Mouse (Mus musculus) inflammation-experienced regulatory T-cells, adult 6 months (primary cell): ENCODE measurements around the gene Cmtm1. TPM values are rescaled to one million over a fixed set of nuclear protein-coding genes. Genes with fewer than 3 reads are reported as not detected.
"Not testable (repeated sequence)": the region's sequence is repeated elsewhere in the genome, so short reads cannot be mapped to it uniquely, and the experiment has no call there.

Experiments
- ATAC-seq: one replicate; pipeline ENCODE4 v1.8.0; 2017
- polyA plus RNA-seq, 3 experiments: library from polyadenylated mRNA; unstranded; fragments of 100-300 nt; shearing (Covaris generic); gene quantifications; one replicate each; pipeline ENCODE4 v1.2.1; 2017

Cmtm1 gene
- polyA plus RNA-seq, 3 experiments from 2014 or later = not detected

DNA sequence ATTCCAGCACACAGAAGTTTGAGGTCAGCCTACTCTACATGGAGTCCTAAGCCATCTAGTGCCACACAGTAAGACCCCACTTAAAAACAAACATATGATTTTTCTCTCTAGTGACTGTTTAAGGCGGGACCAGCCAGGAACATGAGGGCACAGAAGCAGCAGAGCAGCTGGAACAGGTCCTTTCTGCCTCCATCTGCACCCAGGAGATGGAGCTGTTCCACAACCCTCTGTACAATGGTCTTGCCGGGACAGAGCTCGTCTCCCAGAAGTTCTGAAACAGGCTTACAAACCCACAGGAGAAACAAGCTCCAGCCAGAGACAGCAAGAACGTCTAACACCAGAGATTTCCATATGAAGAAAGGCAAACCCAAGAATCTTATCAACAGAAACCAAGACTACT, 3.4 kb upstream of the Cmtm1 start:
- ATAC-seq = no peak

DNA sequence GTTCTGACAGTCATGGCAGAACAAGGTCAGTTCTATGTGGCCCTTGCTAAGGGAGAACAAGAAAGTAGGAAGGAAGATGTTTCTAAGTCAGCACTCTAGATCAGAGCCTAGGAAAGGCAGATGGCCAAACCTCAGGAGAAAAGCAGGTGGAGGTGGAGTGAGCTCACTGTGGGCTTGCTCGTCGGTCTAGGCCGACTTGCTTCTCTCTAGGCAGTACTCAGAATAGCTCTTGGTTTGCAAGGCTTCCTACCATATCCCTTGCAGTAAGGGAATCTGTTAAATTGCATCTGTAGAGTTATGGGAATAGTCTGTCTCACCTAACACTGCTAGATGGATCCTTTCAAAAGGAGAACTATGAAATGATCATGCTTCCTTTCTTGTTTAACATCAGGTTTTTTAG, 2.1 kb upstream of the Cmtm1 start:
- ATAC-seq = not testable (repeated sequence)

DNA sequence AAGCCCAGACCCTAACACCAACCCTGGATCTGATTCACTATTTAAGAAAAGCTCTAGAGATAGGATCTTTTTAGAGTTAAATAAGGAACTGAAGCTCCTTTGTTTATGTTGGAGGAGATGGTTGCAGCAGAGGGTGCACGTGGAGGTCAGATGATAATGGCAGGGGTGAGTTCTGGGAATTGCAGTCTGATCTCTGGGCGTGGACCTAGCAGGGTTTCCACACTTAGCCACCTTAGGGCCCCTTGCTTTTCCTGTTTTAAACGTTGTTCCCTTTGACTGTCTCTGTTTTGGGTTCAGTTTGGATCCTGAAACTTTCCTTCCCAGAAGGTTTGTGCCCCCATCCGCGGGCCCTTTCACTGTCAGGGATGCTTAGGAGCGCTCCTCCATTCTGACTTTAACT, 1.6 kb downstream of the Cmtm1 start:
- ATAC-seq = not testable (repeated sequence)

DNA sequence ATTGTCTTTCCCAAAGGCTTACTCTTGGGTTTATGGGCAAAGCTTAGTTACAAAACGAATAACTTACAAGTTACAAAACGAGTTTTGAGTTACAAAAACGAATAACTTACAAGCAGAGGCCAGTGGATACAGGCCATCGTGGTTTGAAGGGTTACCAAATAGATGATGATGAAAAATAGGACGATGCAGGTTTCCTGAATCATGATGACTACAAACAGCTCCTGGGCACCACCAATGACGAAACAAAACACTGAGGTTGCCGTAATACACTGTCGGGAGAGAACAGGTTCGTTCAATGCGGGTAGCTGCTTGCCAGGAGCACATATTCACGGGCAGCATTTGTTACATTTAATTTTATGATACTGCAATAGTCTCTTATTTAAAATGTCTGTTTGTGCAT, 5.0 kb downstream of the Cmtm1 start:
- ATAC-seq = no peak

DNA sequence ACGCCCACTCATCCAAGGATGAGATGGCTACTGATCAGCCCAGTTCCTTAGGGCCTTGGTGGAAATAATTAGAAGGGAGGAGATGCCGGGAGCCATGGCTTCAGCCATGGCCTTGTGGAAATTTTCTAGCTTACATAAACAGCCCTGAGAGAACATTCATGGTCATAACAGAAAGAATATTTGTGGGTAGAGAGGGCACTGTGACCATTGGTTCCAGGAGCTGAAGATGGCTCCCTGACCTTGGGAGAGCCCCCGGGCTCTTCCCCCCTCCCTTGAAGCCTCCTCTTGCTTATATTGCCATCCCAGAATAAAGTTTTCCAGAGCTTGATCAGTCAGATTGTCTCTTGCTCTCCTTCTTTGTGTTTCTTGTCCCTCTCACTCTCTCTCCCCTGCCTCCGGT, 7.4 kb downstream of the Cmtm1 start:
- ATAC-seq = not testable (repeated sequence)

DNA sequence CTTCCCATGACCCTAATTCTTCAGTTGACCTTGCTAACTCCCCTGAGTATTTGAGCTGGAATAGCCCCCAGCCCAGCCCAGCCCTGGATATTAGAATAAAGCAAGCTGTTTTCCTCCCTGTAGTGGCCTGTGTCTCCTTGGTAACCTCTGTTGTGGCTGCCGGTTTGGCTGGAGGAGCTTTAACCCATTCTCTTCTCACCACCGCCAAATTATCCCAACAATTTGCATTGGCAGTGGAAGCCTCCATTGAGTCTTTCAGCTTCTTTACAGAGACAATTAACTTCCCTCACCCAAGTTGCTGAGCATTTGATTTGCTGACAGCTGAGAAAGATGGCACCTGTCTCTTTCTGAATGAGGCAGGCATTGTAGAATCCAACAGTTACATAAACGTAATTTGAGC, 8.4 kb downstream of the Cmtm1 start:
- not testable (repeated sequence) for ATAC-seq

DNA sequence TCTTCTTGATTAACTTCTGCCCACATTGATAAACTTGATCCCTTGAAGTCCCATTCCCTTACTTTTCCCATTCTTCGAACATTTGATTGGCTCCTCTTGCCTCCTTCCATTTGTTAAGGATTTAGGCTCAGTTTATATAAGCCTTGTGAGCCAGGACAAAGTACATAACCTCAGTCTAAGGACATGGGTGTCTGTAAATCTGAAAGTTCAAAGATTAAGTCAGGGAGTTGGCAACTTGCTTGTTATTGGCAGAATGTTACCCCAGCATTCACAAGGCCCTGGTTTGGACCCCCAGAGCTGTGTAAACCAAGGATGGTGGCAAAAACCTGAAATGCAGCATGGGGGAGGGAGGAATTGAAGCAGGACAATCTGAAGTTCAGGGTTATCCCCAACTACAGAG, 15.5 kb downstream of the Cmtm1 start:
- ATAC-seq = no peak

DNA sequence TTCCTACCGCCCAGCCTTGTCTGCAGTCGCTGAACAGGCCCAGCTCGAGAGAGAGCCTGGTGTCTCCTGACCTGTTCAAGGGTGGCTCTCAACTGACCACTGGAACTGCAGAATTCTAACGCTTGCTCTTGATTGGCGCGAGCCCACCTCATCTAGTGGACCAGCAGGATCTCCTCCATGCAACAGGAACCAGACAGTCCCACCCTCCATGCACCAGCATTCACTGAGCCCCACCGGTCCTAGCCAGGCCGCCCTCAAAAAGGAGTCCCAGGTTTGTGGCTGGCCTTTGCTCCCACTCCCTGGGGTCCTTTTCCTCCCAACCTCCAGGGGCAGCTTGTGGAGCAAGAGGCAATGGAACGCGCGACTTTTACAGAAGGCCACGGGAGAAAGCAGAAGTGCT, 16.9 kb downstream of the Cmtm1 start, which contains the start of gene Cmtm2a:
Gene Cmtm2a (minus strand): TSS at position 101 of the 400 bp plus-strand sequence.
- not testable (repeated sequence) for ATAC-seq

DNA sequence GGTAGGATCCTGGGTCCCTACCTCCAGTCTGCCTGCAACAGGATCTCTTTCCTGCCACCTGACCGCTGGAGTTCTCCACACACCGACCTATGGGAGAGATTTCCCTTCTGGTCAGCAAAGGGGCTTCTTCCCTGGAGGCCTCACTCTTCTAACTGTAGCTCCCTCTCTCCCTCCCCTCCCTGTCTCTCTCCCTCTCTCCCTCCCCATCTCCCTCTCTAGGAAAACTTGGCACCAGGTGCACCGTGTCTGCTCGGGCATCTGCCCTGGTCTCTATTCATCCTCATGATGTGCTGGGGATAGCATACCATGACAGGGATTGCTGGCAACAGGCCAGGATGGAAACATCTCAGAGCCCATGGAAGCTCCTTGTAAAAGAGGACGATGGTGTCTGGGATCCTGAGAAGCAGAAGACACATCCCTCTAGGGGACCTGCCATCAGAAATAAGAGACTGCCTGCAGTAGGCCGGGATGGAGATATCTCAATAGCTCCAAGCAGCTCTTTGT, 41.0 kb downstream of the Cmtm1 start:
- ATAC-seq = no peak

DNA sequence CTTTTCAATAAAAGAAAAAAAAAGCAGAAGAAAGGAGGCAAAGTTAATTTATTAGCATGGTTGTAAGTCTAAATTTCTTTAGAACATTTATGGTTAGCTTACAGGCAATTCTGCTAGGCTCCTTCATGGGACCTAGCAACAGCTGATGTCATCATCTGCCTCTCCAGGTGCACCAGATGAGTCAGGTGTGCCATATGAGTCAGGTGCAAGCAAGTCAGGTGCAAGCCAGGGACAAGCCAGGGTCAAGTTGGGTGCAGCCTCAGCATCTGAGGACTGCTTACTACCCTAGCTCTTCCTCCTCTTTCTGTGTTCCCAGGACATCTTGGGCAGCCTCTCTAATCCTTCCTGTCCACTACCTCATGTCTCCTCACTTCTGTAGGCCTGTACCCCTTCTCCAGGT, 41.6 kb downstream of the Cmtm1 start:
- no peak for ATAC-seq

DNA sequence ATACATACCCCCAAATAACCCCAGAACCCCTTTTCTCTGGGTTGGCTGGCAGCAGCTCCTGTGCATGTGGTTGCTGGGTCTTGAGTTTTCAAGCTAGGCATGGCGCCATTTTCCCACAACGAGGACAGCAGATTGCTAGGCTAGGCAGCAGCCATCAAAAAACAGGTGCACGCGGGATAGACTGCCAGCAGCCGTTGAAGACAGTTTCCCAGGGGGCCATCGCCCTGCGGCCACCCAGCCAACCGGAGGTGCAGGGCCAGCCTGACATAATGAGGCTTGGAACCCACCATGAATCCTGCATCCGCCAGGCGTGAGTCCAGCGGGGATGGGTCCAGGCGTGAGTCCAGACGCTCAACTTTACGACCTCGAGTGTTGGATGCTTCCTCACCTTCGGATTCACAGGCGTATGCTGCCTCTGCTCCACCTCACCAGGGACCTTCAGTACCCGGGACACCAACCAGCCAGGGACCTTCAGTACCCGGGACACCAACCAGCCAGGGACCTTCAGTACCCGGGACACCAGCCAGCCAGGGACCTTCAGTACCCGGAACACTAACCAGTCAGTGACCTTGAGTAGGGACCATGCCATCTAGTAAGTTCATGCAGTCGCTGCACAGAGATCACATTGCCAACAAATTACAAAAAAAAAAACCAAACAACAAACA, 45.5 kb downstream of the Cmtm1 start:
- not testable (repeated sequence) for ATAC-seq

DNA sequence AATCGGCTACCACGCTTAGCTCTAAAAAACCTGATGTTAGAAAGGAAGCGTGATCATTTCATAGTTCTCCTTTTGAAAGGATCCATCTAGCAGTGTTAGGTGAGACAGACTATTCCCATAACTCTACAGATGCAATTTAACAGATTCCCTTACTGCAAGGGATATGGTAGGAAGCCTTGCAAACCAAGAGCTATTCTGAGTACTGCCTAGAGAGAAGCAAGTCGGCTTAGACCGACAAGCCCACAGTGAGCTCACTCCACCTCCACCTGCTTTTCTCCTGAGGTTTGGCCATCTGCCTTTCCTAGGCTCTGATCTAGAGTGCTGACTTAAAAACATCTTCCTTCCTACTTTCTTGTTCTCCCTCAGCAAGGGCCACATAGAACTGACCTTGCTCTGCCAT, 48.1 kb downstream of the Cmtm1 start:
- not testable (repeated sequence) for ATAC-seq

DNA sequence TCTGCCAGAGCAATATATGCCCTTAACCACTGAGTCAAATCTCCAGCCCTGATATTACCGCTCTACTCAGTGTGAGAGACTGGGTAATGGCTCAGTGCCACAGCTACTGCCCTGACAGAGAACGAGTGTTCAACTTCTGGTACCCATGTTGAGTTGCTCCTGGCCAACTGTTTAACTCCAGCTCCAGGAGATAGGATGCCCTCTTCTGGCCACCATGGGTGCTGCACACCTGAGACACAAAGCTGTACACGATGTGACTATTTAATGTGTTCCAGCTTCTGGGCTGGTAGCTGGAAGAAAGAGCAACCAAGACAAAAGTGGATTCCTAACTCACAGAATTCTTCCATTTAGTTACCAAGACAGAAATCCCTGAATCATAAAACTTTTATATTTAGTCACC, 56.9 kb downstream of the Cmtm1 start:
- ATAC-seq = no peak

DNA sequence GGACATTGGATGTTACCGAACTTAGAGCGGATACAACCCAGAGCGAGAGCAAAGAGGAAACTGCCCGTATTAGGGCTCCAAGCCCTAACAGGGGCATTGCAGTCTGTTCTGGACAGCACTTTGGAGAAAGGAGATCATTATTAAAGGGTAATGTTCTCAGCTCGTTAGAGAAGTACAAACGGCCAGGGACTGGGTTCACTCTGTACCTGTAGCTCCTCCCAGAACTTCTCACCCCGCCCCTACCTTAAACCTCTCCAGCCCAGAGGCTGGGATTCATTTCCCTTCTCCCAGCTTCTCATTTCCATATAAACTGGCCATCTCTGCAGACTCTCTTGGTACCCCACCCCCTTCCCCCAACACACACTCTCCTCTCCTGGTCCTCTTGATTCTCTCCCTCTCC, 58.5 kb downstream of the Cmtm1 start:
- ATAC-seq = peak; percentile 0

DNA sequence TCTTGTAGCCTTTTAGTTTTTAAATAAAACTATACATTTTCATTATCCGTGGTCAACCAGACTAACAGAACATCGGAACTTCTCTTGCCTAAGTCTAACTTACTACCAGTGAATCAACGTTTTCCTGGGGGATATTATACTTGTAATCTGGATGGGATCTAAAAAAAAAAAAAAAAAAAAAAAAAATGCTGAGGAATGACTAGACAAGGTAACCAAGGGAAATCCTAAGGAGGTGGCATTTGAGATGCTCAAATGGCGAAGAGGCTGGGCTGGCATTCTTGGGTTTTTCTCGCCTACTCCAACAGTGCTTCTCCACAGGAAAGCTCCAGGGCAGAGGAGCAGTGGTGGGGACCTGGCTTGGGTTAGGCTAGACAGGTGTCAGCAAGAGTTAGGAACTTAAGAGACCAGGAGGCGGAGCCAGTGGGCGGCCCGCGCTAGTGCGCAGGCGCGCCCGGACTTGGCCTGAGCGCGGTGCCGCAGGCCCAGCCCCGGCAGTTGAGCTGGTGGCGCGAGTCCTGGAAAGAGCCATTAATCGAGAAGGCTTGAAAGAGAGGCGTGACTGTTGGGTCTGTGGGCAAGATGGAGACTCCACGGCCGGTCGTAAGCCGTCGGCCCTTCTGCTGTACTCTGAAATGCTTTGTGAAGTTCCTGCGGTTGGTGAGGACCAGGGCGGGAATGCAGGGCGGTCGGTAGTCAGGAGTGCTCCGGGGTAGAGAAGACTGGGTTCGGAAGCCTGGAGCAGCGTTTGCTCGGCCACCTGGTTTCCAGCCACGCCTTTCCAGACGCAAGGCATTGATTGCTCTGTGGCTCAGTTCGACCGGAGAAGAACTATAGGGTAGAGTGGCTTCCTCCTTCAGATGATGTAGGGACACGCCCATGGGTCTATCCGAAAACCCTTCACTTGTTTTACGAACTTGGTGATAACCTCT, 59.2 kb downstream of the Cmtm1 start, which contains the start of gene Cklf:
Gene Cklf (plus strand): TSS at position 423 of the 929 bp plus-strand sequence.
- peak; percentile 38 for ATAC-seq

DNA sequence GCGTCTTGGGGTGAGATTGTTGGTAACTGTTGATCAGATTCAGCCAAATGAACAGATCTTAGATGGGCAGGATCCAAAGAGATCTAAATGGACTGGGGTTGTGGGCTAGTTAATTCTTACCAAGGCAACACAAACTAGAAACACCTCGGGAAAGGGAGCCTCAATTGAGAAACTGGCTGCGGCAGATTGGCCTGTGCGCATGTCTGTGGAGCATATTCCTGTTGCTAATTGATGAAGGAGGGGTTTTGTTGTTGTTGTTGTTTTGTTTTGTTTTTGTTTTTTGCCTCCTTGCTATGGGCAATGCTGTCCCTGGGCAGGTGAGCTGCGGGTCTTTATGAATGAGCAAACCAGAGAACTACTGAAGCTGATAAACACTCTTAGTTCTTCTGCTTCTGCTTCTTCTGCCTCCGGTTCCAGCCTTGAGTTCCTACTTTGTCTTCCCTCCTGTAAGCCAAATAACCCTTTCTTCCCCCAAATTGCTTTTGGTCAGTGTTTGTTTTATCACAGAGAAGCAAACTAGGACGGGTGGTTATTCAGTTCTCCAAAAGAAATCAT, 60.4 kb downstream of the Cmtm1 start:
- no peak for ATAC-seq

DNA sequence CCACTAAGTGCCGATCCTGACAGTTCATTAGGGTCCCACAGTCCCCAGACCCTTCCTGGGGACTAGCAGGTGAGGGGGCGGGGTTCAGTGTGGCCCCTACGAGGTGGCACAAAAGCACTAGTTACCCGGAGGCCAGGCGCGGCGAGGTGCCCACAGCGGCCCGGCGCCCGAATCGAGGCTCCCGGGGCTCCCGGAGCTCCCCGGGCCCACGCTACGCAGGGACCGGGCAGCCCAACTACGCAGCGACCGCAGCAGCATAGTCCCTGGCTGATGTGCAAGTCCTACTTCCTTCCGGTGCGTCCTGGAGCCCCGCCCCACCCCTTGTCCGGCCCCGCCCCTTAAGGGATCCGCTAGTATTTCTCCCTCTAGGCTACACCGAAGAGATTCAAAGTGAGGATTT, 61.7 kb downstream of the Cmtm1 start, which contains the start of gene Tk2:
Gene Tk2 (minus strand): TSS at position 283 of the 400 bp plus-strand sequence.
- ATAC-seq = peak; percentile 73

DNA sequence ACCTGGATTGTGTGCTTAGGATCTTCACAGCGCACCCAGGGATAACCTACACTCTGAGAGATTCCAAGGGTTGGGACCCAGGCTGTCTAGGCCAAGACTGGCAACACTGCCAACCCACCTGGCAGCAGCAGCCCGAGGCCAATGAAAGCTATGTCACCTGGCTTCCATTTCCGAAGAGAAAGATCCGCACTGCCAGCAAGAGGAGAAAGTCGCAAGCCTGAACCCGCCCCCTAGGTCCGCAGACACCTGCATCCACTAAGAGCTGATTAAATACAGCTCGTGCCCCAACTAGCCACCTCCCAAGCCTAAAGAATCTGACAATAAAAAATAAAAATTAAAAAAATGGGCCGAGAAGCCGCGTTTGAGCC, 62.1 kb downstream of the Cmtm1 start:
- ATAC-seq = peak; percentile 7

DNA sequence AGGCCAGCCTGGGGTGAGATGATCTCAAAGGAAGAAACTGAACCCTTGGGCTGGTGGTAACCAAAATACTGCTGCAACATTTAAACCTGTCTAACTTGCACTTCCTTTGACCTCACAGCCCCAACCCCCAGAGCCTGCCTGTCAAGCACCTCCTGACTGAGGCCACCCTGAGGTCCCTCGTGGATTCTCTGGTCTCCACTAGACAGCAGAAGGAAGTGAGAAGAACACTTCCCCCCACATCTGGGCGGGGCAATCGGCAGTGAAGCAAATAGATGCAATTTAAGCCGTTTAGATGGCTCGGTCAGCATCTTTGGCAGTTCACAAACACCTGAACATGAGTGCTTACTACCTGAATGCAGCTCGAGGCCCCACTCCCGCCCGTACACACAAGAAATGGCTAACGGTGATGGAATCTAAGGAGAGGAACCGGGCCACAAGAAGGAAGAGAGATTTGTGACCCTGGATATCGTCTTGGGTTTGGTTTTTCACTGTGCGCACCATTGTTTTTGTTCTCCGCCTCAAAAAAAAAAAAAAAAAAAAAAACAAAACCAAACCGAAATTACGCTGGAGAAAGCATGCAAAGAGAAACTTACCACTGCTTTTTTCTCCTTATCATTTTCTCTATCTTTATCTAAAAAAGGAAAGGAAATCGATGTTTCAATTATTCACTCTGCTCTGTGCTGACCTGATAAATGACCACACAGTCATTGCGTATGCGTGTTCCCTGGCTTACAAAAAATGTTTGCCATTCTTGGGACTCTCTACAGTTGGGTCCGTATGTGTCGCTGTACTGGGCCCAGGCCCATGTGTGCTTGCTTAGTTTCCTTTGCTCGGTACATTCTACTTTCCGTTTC, 62.7 kb downstream of the Cmtm1 start:
- peak; percentile 61 for ATAC-seq

DNA sequence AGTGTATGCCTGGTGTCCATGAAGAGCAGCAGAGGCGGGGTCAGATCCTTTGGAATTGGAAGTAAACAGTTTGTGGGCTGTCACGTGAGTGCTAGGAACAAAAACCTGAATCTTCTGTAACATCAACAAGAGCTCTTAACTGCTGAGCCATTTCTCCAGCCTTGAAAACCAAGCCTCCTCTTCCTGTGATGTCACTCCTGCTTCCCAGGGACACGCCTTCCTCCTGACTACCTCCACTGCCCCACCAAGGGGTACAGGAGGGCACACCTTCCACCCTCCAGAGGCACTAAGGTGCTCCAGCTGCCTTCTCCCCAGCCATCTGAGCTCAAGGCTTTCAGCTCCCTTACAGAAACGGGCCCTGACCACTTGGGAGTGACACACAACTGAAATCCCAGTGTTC, 63.3 kb downstream of the Cmtm1 start:
- no peak for ATAC-seq
